Mouse (Mus musculus) monocyte, adult 2 months (primary cell): ENCODE measurements around the gene S100a2.

Experiments used
- DNase-seq, 2 experiments: peaks; one replicate each; pipeline ENCODE4 v3.0.0; 2022; ENCODE audit warnings: low spot score in 2 of 2, low read depth in 1 of 2

The S100a2 gene

GRCm38 (mm10) chr3:90614611-90615251 lies 24.7 kb downstream of the S100a2 start:
- DNase-seq: no peak

DNA sequence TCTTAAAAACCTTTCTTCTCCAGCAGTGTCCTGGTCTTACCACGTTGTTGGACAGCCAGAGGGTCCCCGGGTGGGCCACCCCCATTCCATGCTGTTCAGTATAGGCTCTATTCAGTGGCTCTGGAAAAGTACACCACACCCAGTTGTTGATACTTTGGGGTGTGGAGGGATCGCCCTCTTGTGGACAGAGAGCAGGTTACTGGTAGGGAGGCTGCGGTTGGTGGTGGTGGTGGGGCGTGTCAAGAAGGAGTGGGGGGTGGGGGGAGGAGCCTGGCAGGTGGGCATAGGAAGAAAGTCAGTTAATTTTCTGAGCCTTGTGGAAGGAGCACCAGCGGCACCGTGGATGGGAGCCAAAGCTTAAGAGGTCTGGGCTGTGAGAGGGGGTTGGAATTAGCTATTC lies 25.4 kb downstream of the S100a2 start:
- peak in 1 of 2 experiments; percentile 41 for DNase-seq

DNA sequence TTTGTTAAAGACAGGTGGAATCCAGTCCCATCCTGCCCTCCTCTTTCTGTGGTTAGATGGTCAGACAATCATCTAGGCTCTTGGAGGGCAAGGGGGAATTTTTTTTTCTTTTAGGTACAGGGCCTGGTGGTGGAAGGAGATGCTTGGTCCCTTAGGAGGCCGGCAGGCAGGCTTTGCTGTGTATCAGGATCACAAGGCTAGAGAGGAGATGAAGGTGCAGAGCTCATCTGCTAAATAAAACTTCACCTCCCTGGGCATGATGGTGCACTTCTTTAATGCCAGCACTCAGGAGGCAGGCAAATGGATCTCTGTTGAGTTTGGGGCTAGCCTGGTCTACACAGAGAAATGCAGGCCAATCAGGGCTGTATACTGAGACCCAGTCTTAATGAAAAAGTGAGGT lies 25.9 kb downstream of the S100a2 start:
- DNase-seq: no peak

GRCm38 (mm10) chr3:90617586-90617985 lies 27.5 kb downstream of the S100a2 start:
- no peak for DNase-seq

DNA sequence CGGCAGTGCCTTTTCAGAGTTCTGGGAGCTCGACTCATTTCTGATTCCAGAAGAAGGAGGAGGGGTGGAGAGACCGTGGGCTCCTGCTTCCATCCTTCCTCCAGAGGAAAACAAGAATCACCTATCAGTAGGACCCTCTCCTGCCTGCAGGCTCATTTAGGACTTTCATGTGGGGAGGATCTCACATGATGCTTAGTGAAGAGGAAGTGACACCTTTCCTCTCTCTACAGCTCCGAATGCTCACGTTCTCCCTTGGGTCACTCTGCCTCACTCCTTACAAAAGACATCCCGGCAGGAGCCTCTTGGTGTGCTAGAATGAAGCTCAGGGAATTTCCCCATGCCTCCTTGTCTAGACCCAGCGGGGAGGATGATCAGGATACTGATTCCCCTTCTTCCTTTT lies 31.5 kb downstream of the S100a2 start:
- DNase-seq: no peak

DNA sequence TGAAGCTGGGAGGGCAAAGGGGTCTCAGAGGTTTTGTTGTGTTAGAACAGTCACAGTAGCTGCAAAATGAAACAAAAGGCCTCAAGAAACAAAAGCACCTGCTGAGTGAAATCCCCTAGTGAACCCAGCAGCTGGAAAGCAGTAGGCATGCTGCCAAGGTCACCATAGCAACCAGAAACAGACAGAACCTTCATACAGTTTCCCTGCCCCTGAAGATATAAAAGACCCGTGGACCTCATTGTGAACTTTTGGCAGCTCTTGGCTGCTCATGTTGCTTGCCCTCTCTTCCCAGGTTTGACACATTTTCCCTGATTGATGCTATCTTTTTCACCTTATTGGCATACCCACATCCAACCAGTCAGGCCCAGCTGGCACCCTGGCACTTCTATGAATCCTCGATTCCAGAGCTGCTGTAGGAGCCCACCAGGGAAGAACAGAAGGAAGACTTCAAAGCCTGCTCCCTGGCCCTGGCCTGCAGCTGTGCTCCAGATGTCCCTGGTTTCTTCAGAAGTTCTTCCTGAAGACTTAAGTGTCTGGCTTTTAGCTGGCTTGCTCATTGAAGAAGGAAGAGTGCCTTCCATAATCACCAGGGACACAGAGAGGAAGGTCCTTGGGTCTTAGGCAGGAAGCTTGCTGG lies 33.5 kb downstream of the S100a2 start:
- no peak for DNase-seq

- no peak for DNase-seq
Measured at GRCm38 (mm10) chr3:90625496-90625895, 35.4 kb downstream of the S100a2 start.

- no peak for DNase-seq
Measured at GRCm38 (mm10) chr3:90626266-90627021, 36.4 kb downstream of the S100a2 start.

DNA sequence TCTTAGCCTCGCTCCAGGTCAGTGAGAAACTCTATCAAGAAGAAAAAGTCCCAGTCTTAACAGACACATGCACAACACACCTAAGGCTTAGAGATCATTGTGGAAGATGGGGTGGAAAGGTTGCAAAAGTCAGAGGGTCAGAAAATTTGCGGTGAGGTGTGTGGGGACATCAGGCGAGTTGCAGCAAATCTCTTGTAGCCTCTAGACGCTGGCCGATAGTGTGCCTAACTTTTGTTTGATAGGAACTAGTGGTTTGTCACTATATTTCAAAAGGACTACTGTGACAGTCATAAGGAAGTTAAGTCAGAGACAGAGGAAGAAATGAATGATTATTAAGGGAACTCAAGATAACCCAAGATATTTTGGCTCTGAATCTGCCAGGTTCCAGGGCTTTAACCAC lies 37.3 kb downstream of the S100a2 start:
- no peak for DNase-seq

DNA sequence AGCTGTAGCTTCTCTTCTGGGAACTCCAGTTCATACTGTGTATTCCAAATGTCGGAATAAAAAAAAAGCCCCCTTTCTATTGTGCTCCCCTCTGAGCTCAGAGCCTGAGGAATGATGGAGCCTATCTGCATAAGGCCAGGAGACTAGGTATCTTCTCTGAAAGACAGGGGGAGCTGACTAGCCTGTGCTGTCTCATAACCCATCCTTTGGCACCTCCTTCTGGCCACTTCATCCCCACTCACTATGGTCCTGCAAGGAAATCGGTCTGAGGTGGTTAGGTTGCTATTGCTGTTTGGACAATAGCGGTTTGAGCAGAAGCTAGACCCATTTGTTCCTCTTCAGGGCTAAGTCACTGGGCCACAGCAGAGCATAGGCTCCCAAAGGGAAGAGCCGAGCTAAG lies 37.8 kb downstream of the S100a2 start:
- DNase-seq: no peak

- DNase-seq: no peak
Measured at GRCm38 (mm10) chr3:90629298-90629697, 39.3 kb downstream of the S100a2 start.

DNA sequence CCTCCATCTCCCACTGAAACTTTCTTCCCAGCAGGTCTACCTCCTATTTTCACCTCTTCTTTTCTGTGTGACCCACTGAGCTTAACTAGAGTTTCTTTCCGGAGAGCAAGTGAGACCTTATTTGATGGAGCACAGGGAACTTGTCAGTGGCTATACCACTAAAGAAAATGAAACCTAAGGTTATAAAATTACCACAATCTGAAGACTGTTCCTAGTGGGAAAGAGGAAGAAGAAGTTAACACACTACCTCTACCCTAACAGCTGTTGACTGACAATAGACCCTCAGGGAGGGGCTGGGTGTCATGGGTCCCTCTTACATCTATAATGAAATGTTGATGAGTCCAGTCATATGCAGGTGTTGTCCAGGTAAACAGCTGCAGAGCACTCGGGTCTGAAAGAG lies 41.9 kb downstream of the S100a2 start:
- no peak for DNase-seq

DNA sequence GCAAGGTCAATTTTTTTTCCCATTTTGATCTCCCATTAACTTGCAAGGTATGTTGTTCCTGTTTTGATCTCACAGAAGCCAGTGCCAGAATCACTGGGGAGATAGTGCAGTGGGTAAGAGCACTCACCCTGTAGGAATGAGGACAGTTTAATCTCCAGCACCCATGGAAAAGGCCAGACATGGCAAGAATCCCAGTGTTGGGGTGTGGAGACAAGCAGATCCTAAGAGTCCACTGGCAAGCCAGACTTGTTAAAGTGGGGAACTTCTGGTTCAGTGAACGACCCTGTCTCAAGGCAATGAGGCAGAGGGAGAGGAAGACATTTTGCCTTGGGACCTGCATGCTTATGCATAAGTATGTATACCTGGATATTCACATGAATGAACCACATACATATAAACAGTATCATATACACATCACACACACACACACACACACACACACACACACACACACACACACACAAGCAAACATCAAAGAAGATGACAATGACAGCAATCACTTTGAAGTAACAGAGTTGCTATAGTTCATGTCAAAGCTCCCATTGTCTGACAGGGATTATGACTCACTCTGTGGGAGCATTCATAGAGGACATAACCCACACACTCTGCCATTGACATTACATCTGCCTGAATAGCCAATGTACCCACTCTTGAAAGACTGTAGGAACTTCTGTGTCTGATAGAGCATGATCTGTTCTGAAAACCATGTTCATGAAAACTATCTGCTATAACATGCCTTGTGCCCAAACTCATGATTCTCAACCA lies 48.6 kb downstream of the S100a2 start:
- no peak for DNase-seq

DNA sequence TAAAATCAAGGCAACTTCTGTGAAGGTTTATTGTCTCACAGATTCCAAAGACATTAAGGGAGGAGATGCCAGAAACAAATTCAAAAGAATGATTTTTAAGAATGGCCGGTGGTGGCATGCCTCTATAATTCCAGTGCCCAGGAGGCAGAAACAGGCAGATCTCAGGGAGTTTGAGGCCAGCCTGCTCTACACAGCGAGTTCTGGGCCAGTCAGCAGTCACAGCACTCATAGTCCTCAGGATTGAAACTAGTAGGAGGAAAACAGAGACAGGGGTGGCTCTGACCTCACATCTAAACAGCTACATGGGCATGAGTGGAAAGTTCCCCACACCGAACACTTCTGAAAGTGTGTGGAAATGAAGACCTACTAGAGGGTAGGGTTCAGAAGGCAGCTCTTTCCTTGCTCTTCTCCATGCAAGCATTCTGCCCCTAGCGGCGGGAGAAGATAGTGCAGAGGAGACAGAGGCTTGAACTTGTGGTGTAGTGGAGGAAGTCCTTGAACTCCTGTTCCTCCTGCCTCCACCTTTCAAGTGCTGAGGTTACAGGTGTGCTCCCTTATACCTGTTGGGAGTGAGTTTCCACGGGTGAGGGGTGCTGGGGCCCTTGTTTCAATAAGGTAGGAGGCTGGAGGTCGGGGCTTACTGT lies 49.6 kb downstream of the S100a2 start:
- DNase-seq: no peak

GRCm38 (mm10) chr3:90640981-90641380 lies 50.9 kb downstream of the S100a2 start:
- DNase-seq: no peak
